In the genomic region with DNA sequence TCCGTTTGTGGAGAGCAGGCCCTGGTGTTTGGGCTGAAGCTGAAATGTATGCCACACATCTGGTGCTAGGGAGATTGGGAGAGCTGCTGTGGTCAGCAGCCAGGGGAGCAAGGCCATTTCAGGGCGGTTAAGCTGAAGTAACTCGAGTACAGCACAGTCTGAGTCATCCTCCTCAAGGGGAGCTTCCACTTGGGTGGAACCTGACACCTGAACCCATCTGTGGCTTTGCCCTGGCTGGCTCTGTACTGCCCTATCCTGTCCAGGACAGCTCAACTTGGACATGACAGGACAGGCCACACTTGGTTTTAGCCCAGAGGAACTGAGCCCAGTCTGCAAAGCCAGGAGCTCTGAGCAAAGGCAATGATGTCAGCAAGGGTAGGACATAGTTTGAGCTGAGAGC, we compare ENCODE assay signal across 15 mouse cellular contexts.
A peak's percentile ranks its signal among the peaks of the same experiment; 100 is the strongest.
DNase-seq lines count a peak whose midpoint lies in the region; ATAC-seq and TF ChIP-seq lines count a peak whose summit lies in the region.
"Had no signal": no experiment of that assay in that cellular context is flagged by ENCODE, and none has a peak within 500 bp of the region (broad histone marks: within the 10 kb centered on the region; RNA-seq: fewer than 3 reads in every experiment).

No protein-coding gene starts in this region.

- no peaks in the 10 kb centered on the region for H3K36me3 ChIP-seq in embryonic facial prominence, embryonic 15.5 days
- H3K36me3 ChIP-seq in heart, adult 2 months (ENCODE audit: control insufficient read depth, insufficient read depth, low read length), result no peaks in the 10 kb centered on the region
- H3K36me3 ChIP-seq: embryonic facial prominence, embryonic 13.5 days; hindbrain, embryonic 12.5 days; limb, embryonic 15.5 days; neural tube, embryonic 13.5 days had no signal

- H3K9ac ChIP-seq in embryonic facial prominence, embryonic 15.5 days, result no peak overlapping the region
- no peak overlapping the region for H3K9ac ChIP-seq in heart, adult 2 months (ENCODE audit: low read depth, low read length)
- H3K9ac ChIP-seq: embryonic facial prominence, embryonic 13.5 days; hindbrain, embryonic 12.5 days; limb, embryonic 15.5 days; neural tube, embryonic 13.5 days had no signal

- H3K79me2 ChIP-seq in heart, adult 2 months (replicated peaks; ENCODE audit: control insufficient read depth, insufficient read depth, low read length), result no peaks in the 10 kb centered on the region

- intact Hi-C loops in heart, adult 2 months (cut with DNase I), result no loop called here

- H3K27me3 ChIP-seq in embryonic facial prominence, embryonic 15.5 days, result no peaks in the 10 kb centered on the region
- H3K27me3 ChIP-seq in heart, adult 2 months (ENCODE audit: control insufficient read depth, insufficient read depth, low read length), result no peaks in the 10 kb centered on the region
- H3K27me3 ChIP-seq: embryonic facial prominence, embryonic 13.5 days; hindbrain, embryonic 12.5 days; limb, embryonic 15.5 days; neural tube, embryonic 13.5 days had no signal

- no peak overlapping the region for H3K4me3 ChIP-seq in embryonic facial prominence, embryonic 15.5 days (replicated peaks)
- no peak overlapping the region for H3K4me3 ChIP-seq in heart, adult 2 months
- H3K4me3 ChIP-seq: embryonic facial prominence, embryonic 13.5 days; hindbrain, embryonic 12.5 days; limb, embryonic 15.5 days; neural tube, embryonic 13.5 days had no signal

- TF ChIP-seq EP300 in heart, adult 2 months (IDR thresholded peaks at IDR 0.05; ENCODE audit: insufficient read depth, low read depth, low read length), result 0 out of 2 replicates have a peak, but pooled peaks have one; percentile 27

- ATAC-seq in embryonic facial prominence, embryonic 15.5 days (ENCODE audit: insufficient number of reproducible peaks, low FRiP score, low TSS enrichment, low read depth), result 0 out of 2 replicates have a peak, but pooled peaks have one; percentile 47
- ATAC-seq: lung, postnatal 0 days had no signal

- no peaks in the 10 kb centered on the region for H3K4me1 ChIP-seq in embryonic facial prominence, embryonic 15.5 days
- no peaks in the 10 kb centered on the region for H3K4me1 ChIP-seq in heart, adult 2 months (ENCODE audit: control insufficient read depth, insufficient read depth, low read length)
- H3K4me1 ChIP-seq: embryonic facial prominence, embryonic 13.5 days; hindbrain, embryonic 12.5 days; limb, embryonic 15.5 days; neural tube, embryonic 13.5 days had no signal

- TF ChIP-seq CTCF in heart, adult 2 months (IDR thresholded peaks at IDR 0.05), result no peak

- WGBS in embryonic facial prominence, embryonic 15.5 days, result 32% methylated on average over 3 of the region's 3 CpGs
- WGBS in heart, adult 2 months, result 22% methylated on average over 3 of the region's 3 CpGs

- H3K9me3 ChIP-seq in embryonic facial prominence, embryonic 15.5 days (replicated peaks), result no peaks in the 10 kb centered on the region
- H3K9me3 ChIP-seq: embryonic facial prominence, embryonic 13.5 days; hindbrain, embryonic 12.5 days; limb, embryonic 15.5 days; neural tube, embryonic 13.5 days had no signal

- H3K4me2 ChIP-seq in embryonic facial prominence, embryonic 15.5 days (replicated peaks), result no peak overlapping the region
- H3K4me2 ChIP-seq: embryonic facial prominence, embryonic 13.5 days; hindbrain, embryonic 12.5 days; limb, embryonic 15.5 days; neural tube, embryonic 13.5 days had no signal

- peak; percentile 35 to 62 for DNase-seq in urinary bladder, adult 18-20 months (ENCODE audit: low spot score in 2 of 2)
- DNase-seq in urinary bladder, adult 2 months (ENCODE audit: low spot score), result no peak
- peak; percentile 48 to 63 for DNase-seq in heart, adult 2 months
- DNase-seq in urinary bladder, postnatal 25 days (ENCODE audit: low spot score), result peak; percentile 13
- no peak for DNase-seq in adrenal gland, postnatal 14 days
- no peak for DNase-seq in frontal cortex, postnatal 36 days (ENCODE audit: low spot score in 2 of 2)
- DNase-seq in right cerebral cortex, postnatal 4 days, result no peak
- DNase-seq: kidney, adult 9 months; midbrain, embryonic 14.5 days had no signal

- no peak for TF ChIP-seq POLR2A in heart, adult 2 months (IDR thresholded peaks at IDR 0.05; ENCODE audit: insufficient read depth, low read depth, low read length)

- no peak overlapping the region for H3K27ac ChIP-seq in embryonic facial prominence, embryonic 15.5 days (replicated peaks)
- no peak overlapping the region for H3K27ac ChIP-seq in heart, adult 2 months
- H3K27ac ChIP-seq: embryonic facial prominence, embryonic 13.5 days; hindbrain, embryonic 12.5 days; limb, embryonic 15.5 days; neural tube, embryonic 13.5 days had no signal

Comparison
In these comparisons a context has a peak if more than half of its experiments do, and no peak if none do; other contexts are left out.
1. DNase-seq: peak in urinary bladder, adult 18-20 months (2 of 2), heart, adult 2 months (2 of 2) and urinary bladder, postnatal 25 days (single experiment); none in urinary bladder, adult 2 months (single experiment), adrenal gland, postnatal 14 days (single experiment), frontal cortex, postnatal 36 days (0 of 2) and right cerebral cortex, postnatal 4 days (single experiment).